Mouse (Mus musculus) cerebellum, adult 2 months (tissue): ENCODE data around the gene Hdgfl3. TPM values are rescaled to one million over a fixed set of nuclear protein-coding genes. Genes with fewer than 3 reads are reported as not detected.

ENCODE experiments used
- DNase-seq, 2 experiments: peaks; one replicate each; pipeline ENCODE4 v3.0.0; 2021
- H3K27ac ChIP-seq: fragments of 200-500 bp; 2 replicates; pipeline ENCODE4 v1.5.1; 2012; ENCODE audit warnings: low read length, control low read depth, inconsistent platforms; ENCODE audit not compliant: insufficient read depth
- H3K27me3 ChIP-seq: fragments of 200-500 bp; 2 replicates; pipeline ENCODE4 v1.6.1; 2012; ENCODE audit warnings: inconsistent platforms, mild to moderate bottlenecking, low read length, moderate library complexity; ENCODE audit not compliant: control insufficient read depth, insufficient read depth
- H3K4me1 ChIP-seq: fragments of 200-500 bp; 2 replicates; pipeline ENCODE4 v1.6.1; 2011; ENCODE audit warnings: low read length; ENCODE audit not compliant: control insufficient read depth, insufficient read depth
- H3K4me3 ChIP-seq: fragments of 200-500 bp; replicated peaks from 2 replicates; pipeline ENCODE3; 2011; ENCODE audit warnings: mild to moderate bottlenecking, low read depth, low read length, control low read depth; ENCODE audit not compliant: insufficient read depth
- CTCF ChIP-seq: fragments of 200-500 bp; IDR thresholded peaks from 2 replicates; pipeline ENCODE4 v1.5.1; 2011; ENCODE audit warnings: low read depth, mild to moderate bottlenecking, control low read depth, low read length, moderate library complexity, borderline replicate concordance; ENCODE audit not compliant: insufficient read depth
- POLR2A ChIP-seq: fragments of 200-500 bp; IDR thresholded peaks from 2 replicates; pipeline ENCODE4 v1.6.1; 2011; ENCODE audit warnings: low read length, control low read depth, borderline replicate concordance; ENCODE audit not compliant: insufficient read depth
- WGBS: fragments of 180-500 bp; shearing (Covaris S2); methylation state at CpG from one replicate; pipeline ENCODE4 v1.1.7; 2018; 5-methylcytosine and 5-hydroxymethylcytosine counted together
- polyA plus RNA-seq: library from polyadenylated mRNA; depleted of rRNA; stranded (reverse); fragments of >200 nt; gene quantifications from 2 replicates; pipeline ENCODE4 v1.2.3, GENCODE M21; 2012; rRNA removed

Hdgfl3 gene
- polyA plus RNA-seq, 1 experiment: 23.7 TPM

- TF ChIP-seq POLR2A: no peak
- no peak for TF ChIP-seq CTCF
- no peak for DNase-seq
- Histone ChIP-seq H3K4me3 (no peak overlapping the region), H3K4me1 (no peaks in the 10 kb centered on the region), H3K27me3 (peaks cover 2% of the 10 kb centered on the region; the same call in 1 of the 2 replicates), H3K27ac (no peak overlapping the region)
- WGBS: 91% methylated on average over 5 of the region's 5 CpGs
These were observed 98.8 kb downstream of the Hdgfl3 start for GRCm38 (mm10) chr7:81835430-81835829.

GRCm38 (mm10) chr7:81834847-81835246, 99.4 kb downstream of the Hdgfl3 start:
- Histone ChIP-seq H3K4me3 (no peak overlapping the region), H3K27me3 (peaks cover 2% of the 10 kb centered on the region; the same call in 1 of the 2 replicates), H3K4me1 (no peaks in the 10 kb centered on the region), H3K27ac (no peak overlapping the region)
- TF ChIP-seq CTCF (no peak), POLR2A (no peak)
- no peak for DNase-seq

Other genes with a start within 250 kb of the Hdgfl3 start
- 10.0 and 10.2 TPM in 2 replicates for gene Homer2, start 226.9 kb downstream of the Hdgfl3 start, polyA plus RNA-seq
- 71.0 and 77.7 TPM in 2 replicates for gene Ramac, start 171.5 kb downstream of the Hdgfl3 start, polyA plus RNA-seq
- 26.5 and 27.0 TPM in 2 replicates for gene 3110040N11Rik, start 145.0 kb downstream of the Hdgfl3 start, polyA plus RNA-seq
- gene Btbd1, start 105.0 kb downstream of the Hdgfl3 start, polyA plus RNA-seq: 67.5 and 72.5 TPM in 2 replicates
- gene Gm10160, start 78.7 kb downstream of the Hdgfl3 start, polyA plus RNA-seq: not detected in 2 replicates
- gene Tm6sf1, start 75.5 kb downstream of the Hdgfl3 start, polyA plus RNA-seq: 39.2 and 40.9 TPM in 2 replicates
- not detected in 2 replicates for gene Bnc1, start 57.8 kb upstream of the Hdgfl3 start, polyA plus RNA-seq
- gene Sh3gl3, start 239.4 kb upstream of the Hdgfl3 start, polyA plus RNA-seq: 24.1 and 28.4 TPM in 2 replicates